In the genomic region with DNA sequence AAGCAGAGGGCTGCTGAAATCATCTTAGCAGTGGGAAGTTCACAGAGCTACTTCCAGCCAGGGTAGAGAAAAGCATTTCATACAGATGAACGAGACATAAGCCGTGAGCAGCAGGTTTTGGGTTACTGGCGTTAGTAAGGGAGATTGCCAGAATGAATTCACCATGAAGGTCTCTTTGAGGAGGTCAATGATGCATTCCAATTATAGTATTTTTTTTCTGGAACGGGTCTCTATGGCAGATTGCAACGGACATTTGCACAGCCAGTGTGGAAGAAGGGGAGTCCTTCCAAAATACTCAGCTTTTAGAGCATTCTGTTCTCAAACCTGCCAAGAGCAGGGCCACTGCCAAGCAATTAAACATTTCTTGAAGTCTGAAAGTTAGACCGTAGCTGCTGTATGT, we compare ENCODE assay signal across 14 mouse cellular contexts.
DNase-seq lines count a peak whose midpoint lies in the region; TF ChIP-seq lines count a peak whose summit lies in the region.
"Had no signal": no experiment of that assay in that cellular context is flagged by ENCODE, and none has a peak within 500 bp of the region (broad histone marks: within the 10 kb centered on the region; RNA-seq: fewer than 3 reads in every experiment).

No protein-coding gene starts in this region.

- no peak overlapping the region for H3K4me3 ChIP-seq in left cerebral cortex, adult 2 months
- H3K4me3 ChIP-seq in lung, adult 2 months (replicated peaks; ENCODE audit: extremely low read depth, low read depth, low read length): no peak overlapping the region
- H3K4me3 ChIP-seq: midbrain, embryonic 13.5 days; neural tube, embryonic 13.5 days had no signal

- intact Hi-C loops in left cerebral cortex, postnatal 10 days (cut with DNase I): no loop called here
- intact Hi-C loops in left cerebral cortex, adult 2 months (cut with DNase I): no loop called here

- TF ChIP-seq POLR2A in lung, adult 2 months (IDR thresholded peaks at IDR 0.05; ENCODE audit: borderline replicate concordance, extremely low read depth, low read depth, low read length): no peak

- 74% methylated on average over 6 of the region's 6 CpGs for WGBS in lung, adult 2 months

- no peaks in the 10 kb centered on the region for H3K4me1 ChIP-seq in lung, adult 2 months (ENCODE audit: control insufficient read depth, insufficient read depth, low read length)
- H3K4me1 ChIP-seq: midbrain, embryonic 13.5 days; neural tube, embryonic 13.5 days had no signal

- DNase-seq in left cerebral cortex, postnatal 10 days (ENCODE audit: extremely low spot score in 1 of 2, low spot score in 2 of 2): peak; percentile 15 to 17
- DNase-seq in left cerebral cortex, adult 2 months (ENCODE audit: extremely low spot score in 1 of 2, low spot score in 2 of 2): no peak
- peak; percentile 42 for DNase-seq in cerebellum, adult 9-10 months
- DNase-seq in layer of hippocampus, adult 8-10 months (ENCODE audit: low spot score in 2 of 2): peak; percentile 9 to 13
- DNase-seq in right cerebral cortex, postnatal 25 days: peak; percentile 9
- no peak for DNase-seq in lung, adult 2 months
- DNase-seq in liver: no peak
- DNase-seq in neural tube, embryonic 10.5 days (ENCODE audit: extremely low spot score, low spot score): no peak
- DNase-seq: adrenal gland, postnatal 25 days; kidney, adult 8-10 months; lung, postnatal 10 days; spleen, adult 18-20 months had no signal

- no peak for TF ChIP-seq CTCF in left cerebral cortex, adult 2 months (IDR thresholded peaks at IDR 0.05)
- no peak for TF ChIP-seq CTCF in lung, adult 2 months (IDR thresholded peaks at IDR 0.05; ENCODE audit: insufficient read depth, low read length)

- no peak overlapping the region for H3K27ac ChIP-seq in left cerebral cortex, adult 2 months
- H3K27ac ChIP-seq: midbrain, embryonic 13.5 days; neural tube, embryonic 13.5 days had no signal

Comparison
In these comparisons a context has a peak if more than half of its experiments do, and no peak if none do; other contexts are left out.
1. DNase-seq: peak in left cerebral cortex, postnatal 10 days (2 of 2), cerebellum, adult 9-10 months (single experiment), layer of hippocampus, adult 8-10 months (2 of 2) and right cerebral cortex, postnatal 25 days (single experiment); none in left cerebral cortex, adult 2 months (0 of 2), lung, adult 2 months (single experiment), liver (single experiment) and neural tube, embryonic 10.5 days (single experiment).